Mouse (Mus musculus) kidney, embryonic 14.5 days (tissue): Measurements from ENCODE around the gene Gm4559. TPM values are rescaled to one million over a fixed set of nuclear protein-coding genes. Genes with fewer than 3 reads are reported as not detected.
"Not testable (repeated sequence)": the region's sequence is repeated elsewhere in the genome, so short reads cannot be mapped to it uniquely, and the experiment has no call there.

ENCODE experiments used
- ATAC-seq: fragments of 200-750 bp; cut with Nextera tagmentation; 2 replicates; pipeline ENCODE4 v1.8.0; 2017; ENCODE audit warnings: moderate number of reproducible peaks, mild to moderate bottlenecking, moderate TSS enrichment, moderate library complexity; ENCODE audit not compliant: low FRiP score, low TSS enrichment
- H3K27ac ChIP-seq: fragments of 300-500 bp; sonication (generic); 2 replicates; pipeline ENCODE4 v1.5.1; 2014; ENCODE audit warnings: low read depth, mild to moderate bottlenecking, low read length, moderate library complexity, mixed read lengths
- H3K27me3 ChIP-seq: fragments of 300-500 bp; sonication (generic); 2 replicates; pipeline ENCODE4 v1.6.1; 2014; ENCODE audit warnings: mild to moderate bottlenecking, low read length; ENCODE audit not compliant: control insufficient read depth, insufficient read depth
- H3K36me3 ChIP-seq: fragments of 300-500 bp; sonication (generic); 2 replicates; pipeline ENCODE4 v1.6.1; 2014; ENCODE audit warnings: low read length, mixed read lengths; ENCODE audit not compliant: control insufficient read depth, insufficient read depth
- H3K4me1 ChIP-seq: fragments of 300-500 bp; sonication (generic); 2 replicates; pipeline ENCODE4 v1.6.1; 2014; ENCODE audit warnings: low read length, mixed read lengths; ENCODE audit not compliant: control insufficient read depth, insufficient read depth
- H3K4me2 ChIP-seq: fragments of 300-500 bp; sonication (generic); replicated peaks from 2 replicates; pipeline ENCODE4 v1.6.1; 2014; ENCODE audit warnings: low read depth, mild to moderate bottlenecking, low read length
- H3K4me3 ChIP-seq: fragments of 300-500 bp; sonication (generic); 2 replicates; pipeline ENCODE4 v1.5.1; 2014; ENCODE audit warnings: mild to moderate bottlenecking, low read length
- H3K9ac ChIP-seq: fragments of 300-500 bp; sonication (generic); 2 replicates; pipeline ENCODE4 v1.6.1; 2014; ENCODE audit warnings: low read depth, mild to moderate bottlenecking, low read length, moderate library complexity
- H3K9me3 ChIP-seq: fragments of 300-500 bp; sonication (generic); 2 replicates; pipeline ENCODE4 v1.6.1; 2016; ENCODE audit warnings: low read length; ENCODE audit not compliant: control insufficient read depth
- WGBS: fragments of 180-500 bp; shearing (Covaris S2); extraction: QIAGEN DNeasy Blood & Tissue Kit; methylation state at CpG from one replicate; pipeline ENCODE4 v1.1.7; 2014; 5-methylcytosine and 5-hydroxymethylcytosine counted together
- polyA plus RNA-seq: library from polyadenylated mRNA; unstranded; fragments of >200 nt; fragmentation: Nextera tagmentation; extraction: Ambion mirVana; gene quantifications from 2 replicates; pipeline ENCODE4 v1.2.1, GENCODE M21; 2014

The Gm4559 gene
- polyA plus RNA-seq, 1 experiment from 2014 or later = not detected

- Histone ChIP-seq H3K36me3 (no peaks in the 10 kb centered on the region), H3K9me3 (no peaks in the 10 kb centered on the region), H3K27me3 (no peaks in the 10 kb centered on the region)
Observed at GRCm38 (mm10) chr7:142284615-142285080, 10.5 kb upstream of the Gm4559 start.

GRCm38 (mm10) chr7:142284023-142284591 is 9.9 kb upstream of the Gm4559 start:
- Histone ChIP-seq H3K9me3 (no peaks in the 10 kb centered on the region), H3K27ac (peak overlapping the region; percentile 95), H3K27me3 (no peaks in the 10 kb centered on the region), H3K36me3 (no peaks in the 10 kb centered on the region), H3K4me1 (peaks cover 11% of the 10 kb centered on the region; the same call in 1 of the 2 replicates), H3K4me3 (peak overlapping the region; percentile 59), H3K4me2 (peak overlapping the region; percentile 79), H3K9ac (peak overlapping the region; percentile 75)
- under 1% methylated on average over 38 of the region's 38 CpGs for WGBS
- peak; percentile 82 for ATAC-seq

More at GRCm38 (mm10) chr7:142284615-142285080, 10.5 kb upstream of the Gm4559 start:
- H3K9ac ChIP-seq = peak overlapping the region; percentile 75
- ATAC-seq = peak; percentile 77
- H3K4me2 ChIP-seq = peak overlapping the region; percentile 79
- peak overlapping the region; percentile 95 for H3K27ac ChIP-seq
- WGBS = under 1% methylated on average over 19 of the region's 19 CpGs
- peak overlapping the region; percentile 59 for H3K4me3 ChIP-seq
- H3K4me1 ChIP-seq = peaks cover 11% of the 10 kb centered on the region; the same call in 1 of the 2 replicates

GRCm38 (mm10) chr7:142282847-142283246 is 8.7 kb upstream of the Gm4559 start:
- 0 out of 2 replicates have a peak overlapping the region, but pooled peaks have one; percentile 75 for H3K9ac ChIP-seq
- 12% methylated on average over 2 of the region's 2 CpGs for WGBS
- not testable (repeated sequence) for ATAC-seq, H3K4me3 ChIP-seq, H3K27me3 ChIP-seq, H3K9me3 ChIP-seq, H3K36me3 ChIP-seq
- 0 out of 2 replicates have a peak overlapping the region, but pooled peaks have one; percentile 95 for H3K27ac ChIP-seq
- peak overlapping the region; percentile 79 for H3K4me2 ChIP-seq
- H3K4me1 ChIP-seq = peaks cover 11% of the 10 kb centered on the region; the same call in 1 of the 2 replicates

- WGBS = 75% methylated on average over 1 of the region's 1 CpGs
Observed at GRCm38 (mm10) chr7:142279291-142279690, 5.1 kb upstream of the Gm4559 start.

GRCm38 (mm10) chr7:142278183-142278582 is 4.0 kb upstream of the Gm4559 start:
- H3K4me2 ChIP-seq, H3K9ac ChIP-seq, H3K4me3 ChIP-seq, H3K4me1 ChIP-seq, H3K36me3 ChIP-seq, H3K27me3 ChIP-seq, H3K27ac ChIP-seq, H3K9me3 ChIP-seq: not testable (repeated sequence)
- ATAC-seq = peak; percentile 59; the same call in 1 of the 2 replicates
- WGBS = 0% methylated on average over 3 of the region's 3 CpGs

More at GRCm38 (mm10) chr7:142279291-142279690, 5.1 kb upstream of the Gm4559 start:
- H3K4me1 ChIP-seq, H3K9me3 ChIP-seq, H3K4me2 ChIP-seq, H3K27me3 ChIP-seq, H3K36me3 ChIP-seq, H3K27ac ChIP-seq, ATAC-seq, H3K4me3 ChIP-seq, H3K9ac ChIP-seq: not testable (repeated sequence)

GRCm38 (mm10) chr7:142258254-142258653 is 15.9 kb downstream of the Gm4559 start, which contains the start of gene Gm2431:
TSS of gene Gm2431 (minus strand) at chr7:142258354.
- not testable (repeated sequence) for H3K36me3 ChIP-seq, H3K4me2 ChIP-seq, H3K27ac ChIP-seq, H3K4me1 ChIP-seq, ATAC-seq, H3K9ac ChIP-seq, H3K27me3 ChIP-seq, H3K4me3 ChIP-seq, H3K9me3 ChIP-seq
- 70% methylated on average over 1 of the region's 1 CpGs for WGBS

GRCm38 (mm10) chr7:142255517-142255916 is 18.6 kb downstream of the Gm4559 start:
- H3K27ac ChIP-seq = no peak overlapping the region
- no peak overlapping the region for H3K4me2 ChIP-seq
- H3K9ac ChIP-seq = no peak overlapping the region
- H3K4me1 ChIP-seq = no peaks in the 10 kb centered on the region
- 0% methylated on average over 2 of the region's 2 CpGs for WGBS
- H3K27me3 ChIP-seq = no peaks in the 10 kb centered on the region
- H3K9me3 ChIP-seq = no peaks in the 10 kb centered on the region
- ATAC-seq = no peak
- no peak overlapping the region for H3K4me3 ChIP-seq
- no peaks in the 10 kb centered on the region for H3K36me3 ChIP-seq

- Histone ChIP-seq H3K27me3 (no peaks in the 10 kb centered on the region), H3K4me2 (no peak overlapping the region), H3K4me1 (no peaks in the 10 kb centered on the region), H3K27ac (no peak overlapping the region), H3K36me3 (no peaks in the 10 kb centered on the region), H3K4me3 (no peak overlapping the region), H3K9ac (no peak overlapping the region), H3K9me3 (no peaks in the 10 kb centered on the region)
- 0% methylated on average over 1 of the region's 1 CpGs for WGBS
- ATAC-seq = no peak
Observed at GRCm38 (mm10) chr7:142249824-142250223, 24.3 kb downstream of the Gm4559 start.

GRCm38 (mm10) chr7:142240978-142241377 is 33.2 kb downstream of the Gm4559 start, which contains the start of gene Gm40460:
TSS of gene Gm40460 (minus strand) at chr7:142241078.
- H3K4me2 ChIP-seq = no peak within 1 kb of the TSS
- H3K9me3 ChIP-seq = no peaks in the 10 kb centered on the region; the same call in 1 of the 2 replicates
- ATAC-seq = no peak
- H3K27me3 ChIP-seq = no peaks in the 10 kb centered on the region
- WGBS = 26% methylated on average over 2 of the region's 2 CpGs
- no peaks in the 10 kb centered on the region for H3K4me1 ChIP-seq
- no peak within 1 kb of the TSS for H3K27ac ChIP-seq
- H3K36me3 ChIP-seq = no peaks in the 10 kb centered on the region
- no peak within 1 kb of the TSS for H3K9ac ChIP-seq
- H3K4me3 ChIP-seq = no peak within 1 kb of the TSS
